Mouse (Mus musculus): ENCODE results near the gene Efna5. TPM values are rescaled to one million over a fixed set of nuclear protein-coding genes. Genes with fewer than 3 reads are reported as not detected.

The Efna5 gene
- total and polyA plus RNA-seq, 3 experiments = 0.04 to 0.23 TPM; not detected in 1

DNA sequence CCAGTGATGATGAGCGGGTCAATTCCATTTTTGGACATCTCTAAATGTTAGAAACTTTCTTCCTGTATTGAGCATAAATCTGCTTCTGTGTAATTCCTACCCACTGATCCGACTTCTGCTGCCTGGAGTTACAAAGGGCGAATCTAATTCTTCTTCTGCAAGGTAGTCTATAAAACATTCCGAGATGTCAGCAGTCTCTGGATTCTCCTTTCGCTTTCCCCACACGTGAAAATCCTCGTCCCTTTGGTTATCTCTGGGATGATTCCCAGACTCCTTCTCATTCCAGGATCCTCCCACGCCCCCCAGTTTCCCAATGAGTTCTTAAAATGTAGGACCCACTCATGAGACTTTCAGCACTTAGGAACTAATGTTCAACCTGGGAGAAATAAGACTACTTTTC lies 229.4 kb downstream of the Efna5 start:
- no peak for TF ChIP-seq POLR2A (IDR thresholded peaks at IDR 0.05; ENCODE audit: low read depth, low read length)
- no peak for TF ChIP-seq MAX (IDR thresholded peaks at IDR 0.05; ENCODE audit: low read length)
- TF ChIP-seq SMC3 (IDR thresholded peaks at IDR 0.05; ENCODE audit: low read depth, low read length) = no peak
- no peak for TF ChIP-seq MAFK (IDR thresholded peaks at IDR 0.05; ENCODE audit: insufficient replicate concordance, low read length)
- no peak for TF ChIP-seq USF1 (IDR thresholded peaks at IDR 0.05; ENCODE audit: low read depth, low read length)
- no peak for TF ChIP-seq USF2 (conservative IDR thresholded peaks at IDR 0.05; ENCODE audit: low read depth, low read length)
- TF ChIP-seq POLR2AphosphoS2 (IDR thresholded peaks at IDR 0.05; ENCODE audit: low read depth, low read length) = no peak
- no peak for TF ChIP-seq MEF2A (IDR thresholded peaks at IDR 0.05; ENCODE audit: borderline replicate concordance, low read depth, low read length)
- no peak for TF ChIP-seq RCOR1 (conservative IDR thresholded peaks at IDR 0.05; ENCODE audit: low read depth, low read length)
- in situ Hi-C loops (cut with MboI; ENCODE audit: low pct_ligation_motif_present, low pct_unique_long_range_greater_than_20kb, low sequenced_read_pairs) = no loop called here
- no peaks in the 10 kb centered on the region for H3K4me1 ChIP-seq (ENCODE audit: control insufficient read depth in 1 of 2, insufficient read depth in 2 of 2)
- no peak for DNase-seq (ENCODE audit: extremely low read depth)
- no peaks in the 10 kb centered on the region for H3K79me2 ChIP-seq (replicated peaks; ENCODE audit: control insufficient read depth, extremely low read depth, insufficient read depth, poor library complexity, severe bottlenecking)
- H3K27ac ChIP-seq (ENCODE audit: insufficient read depth, low read depth) = no peak overlapping the region
- H3K4me2 ChIP-seq (ENCODE audit: insufficient read depth, low read depth, poor library complexity, severe bottlenecking) = no peak overlapping the region
- H3K36me3 ChIP-seq (replicated peaks in 1 of 2; ENCODE audit: control insufficient read depth in 1 of 2, insufficient read depth in 1 of 2, low read length in 1 of 2) = no peaks in the 10 kb centered on the region
- no peaks in the 10 kb centered on the region for H3K9me3 ChIP-seq (replicated peaks; ENCODE audit: low read length)
- dilution Hi-C loops (cut with MboI; ENCODE audit: extremely low pct_ligation_motif_present, extremely low pct_unique_long_range_greater_than_20kb, low sequenced_read_pairs) = no loop called here
- no peak overlapping the region for H3K9ac ChIP-seq (ENCODE audit: insufficient read depth, low read depth)
- H3K4me3 ChIP-seq (replicated peaks in 1 of 3; ENCODE audit: low read depth in 2 of 3, low read length in 2 of 3, poor library complexity in 1 of 3) = no peak overlapping the region
- no peaks in the 10 kb centered on the region for H3K27me3 ChIP-seq (replicated peaks)

GRCm38 (mm10) chr17:62649293-62649950 lies 231.7 kb downstream of the Efna5 start:
- Histone ChIP-seq H3K9ac (ENCODE audit: insufficient read depth, low read depth) (no peak overlapping the region), H3K4me2 (ENCODE audit: insufficient read depth, low read depth, poor library complexity, severe bottlenecking) (no peak overlapping the region), H3K4me3 (replicated peaks in 1 of 3; ENCODE audit: low read depth in 2 of 3, low read length in 2 of 3, poor library complexity in 1 of 3) (no peak overlapping the region), H3K36me3 (replicated peaks in 1 of 2; ENCODE audit: control insufficient read depth in 1 of 2, insufficient read depth in 1 of 2, low read length in 1 of 2) (no peaks in the 10 kb centered on the region), H3K27me3 (replicated peaks) (no peaks in the 10 kb centered on the region), H3K4me1 (ENCODE audit: control insufficient read depth in 1 of 2, insufficient read depth in 2 of 2) (no peaks in the 10 kb centered on the region), H3K27ac (ENCODE audit: insufficient read depth, low read depth) (no peak overlapping the region), H3K9me3 (replicated peaks; ENCODE audit: low read length) (no peaks in the 10 kb centered on the region), H3K79me2 (replicated peaks; ENCODE audit: control insufficient read depth, extremely low read depth, insufficient read depth, poor library complexity, severe bottlenecking) (no peaks in the 10 kb centered on the region)
- dilution Hi-C loops (cut with MboI; ENCODE audit: extremely low pct_ligation_motif_present, extremely low pct_unique_long_range_greater_than_20kb, low sequenced_read_pairs) (no loop called here), in situ Hi-C loops (cut with MboI; ENCODE audit: low pct_ligation_motif_present, low pct_unique_long_range_greater_than_20kb, low sequenced_read_pairs) (no loop called here)
- no peak for TF ChIP-seq ETS1 (conservative IDR thresholded peaks at IDR 0.05; ENCODE audit: low read depth, low read length)
- TF ChIP-seq CTCF (conservative IDR thresholded peaks at IDR 0.05 in 1 of 2, IDR thresholded peaks at IDR 0.05 in 1 of 2; ENCODE audit: low read depth in 2 of 2, low read length in 2 of 2) = no peak
- TF ChIP-seq ZKSCAN1 (IDR thresholded peaks at IDR 0.05; ENCODE audit: borderline replicate concordance, low read depth, low read length) = no peak
- TF ChIP-seq SIN3A (IDR thresholded peaks at IDR 0.05; ENCODE audit: low read length) = no peak
- TF ChIP-seq USF1 (IDR thresholded peaks at IDR 0.05; ENCODE audit: low read depth, low read length) = no peak
- no peak for TF ChIP-seq MXI1 (IDR thresholded peaks at IDR 0.05; ENCODE audit: low read depth, low read length)
- TF ChIP-seq BHLHE40 (IDR thresholded peaks at IDR 0.05; ENCODE audit: low read depth, low read length) = no peak
- TF ChIP-seq MAZ (IDR thresholded peaks at IDR 0.05; ENCODE audit: low read depth, low read length) = no peak
- no peak for DNase-seq (ENCODE audit: extremely low read depth)

All from CH12.LX (cell line).